Mouse (Mus musculus): ENCODE results near the gene Socs3.

Gene Socs3

DNA sequence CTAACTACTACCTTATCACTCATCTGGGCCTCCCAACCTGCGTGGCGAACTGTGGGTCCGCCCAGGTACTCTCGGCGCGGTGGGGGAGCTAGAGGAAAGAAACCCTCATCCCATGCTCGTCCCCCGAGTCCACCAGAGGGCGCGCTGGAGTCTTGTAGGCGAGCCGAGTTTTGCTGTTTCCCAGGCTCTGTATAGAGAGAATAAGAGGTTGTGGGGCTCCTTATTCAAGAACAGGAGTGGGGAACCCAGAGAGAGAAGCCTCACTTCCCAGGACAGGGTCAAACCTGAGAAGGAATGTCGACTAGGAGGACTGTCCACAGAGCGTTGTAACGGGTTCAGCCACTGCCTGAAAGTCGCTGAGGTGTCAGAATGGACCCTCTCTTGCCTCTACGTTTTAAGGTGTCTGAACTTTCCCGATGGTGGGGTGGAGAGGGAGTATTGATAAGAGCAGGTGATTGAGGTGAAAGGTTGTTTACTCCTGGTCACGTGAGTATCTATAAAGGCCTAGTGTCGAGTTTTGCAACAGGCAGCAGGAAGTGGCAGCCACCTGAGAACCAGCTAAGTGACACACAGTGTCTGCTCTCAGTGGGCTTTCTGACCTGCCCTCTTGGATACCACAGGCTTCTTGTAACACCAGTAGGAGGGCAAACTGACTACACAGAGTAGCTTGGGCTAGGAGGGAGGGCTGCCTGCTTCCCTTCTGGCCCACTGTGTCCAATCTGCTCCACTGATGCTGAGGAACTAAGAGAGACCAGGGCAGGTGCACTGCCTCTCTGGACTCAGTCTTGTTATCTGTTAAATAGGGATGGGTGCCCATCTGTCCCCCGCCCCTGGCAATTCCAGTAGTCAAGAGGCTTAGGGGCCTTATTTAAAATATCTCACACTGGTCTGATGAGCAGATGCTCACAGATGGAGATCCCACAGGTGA is at the start of gene Socs3:
TSS of gene Socs3 (minus strand) at position 103 of the 928 bp plus-strand sequence.
- DNase-seq: peak; percentile 96

DNA sequence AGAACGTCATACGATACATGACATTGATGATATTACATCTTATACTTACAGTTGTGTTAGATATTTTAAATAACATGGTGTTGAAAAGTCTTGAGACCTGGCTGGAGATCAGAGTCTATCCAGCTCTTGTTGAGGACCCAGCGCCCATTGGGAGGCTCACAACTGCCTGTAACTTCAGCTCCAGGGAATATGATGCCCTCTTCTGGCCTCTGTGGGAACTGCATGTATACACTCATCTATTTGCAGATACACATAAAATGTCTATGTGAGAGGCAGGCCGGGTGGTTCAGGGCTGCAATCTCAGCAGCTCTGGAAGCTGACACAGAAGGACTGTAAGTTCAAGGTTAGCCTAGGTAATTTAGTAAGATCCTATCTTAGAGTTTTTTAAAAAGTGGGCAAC is 48.5 kb upstream of the Socs3 start:
- DNase-seq: no peak

DNA sequence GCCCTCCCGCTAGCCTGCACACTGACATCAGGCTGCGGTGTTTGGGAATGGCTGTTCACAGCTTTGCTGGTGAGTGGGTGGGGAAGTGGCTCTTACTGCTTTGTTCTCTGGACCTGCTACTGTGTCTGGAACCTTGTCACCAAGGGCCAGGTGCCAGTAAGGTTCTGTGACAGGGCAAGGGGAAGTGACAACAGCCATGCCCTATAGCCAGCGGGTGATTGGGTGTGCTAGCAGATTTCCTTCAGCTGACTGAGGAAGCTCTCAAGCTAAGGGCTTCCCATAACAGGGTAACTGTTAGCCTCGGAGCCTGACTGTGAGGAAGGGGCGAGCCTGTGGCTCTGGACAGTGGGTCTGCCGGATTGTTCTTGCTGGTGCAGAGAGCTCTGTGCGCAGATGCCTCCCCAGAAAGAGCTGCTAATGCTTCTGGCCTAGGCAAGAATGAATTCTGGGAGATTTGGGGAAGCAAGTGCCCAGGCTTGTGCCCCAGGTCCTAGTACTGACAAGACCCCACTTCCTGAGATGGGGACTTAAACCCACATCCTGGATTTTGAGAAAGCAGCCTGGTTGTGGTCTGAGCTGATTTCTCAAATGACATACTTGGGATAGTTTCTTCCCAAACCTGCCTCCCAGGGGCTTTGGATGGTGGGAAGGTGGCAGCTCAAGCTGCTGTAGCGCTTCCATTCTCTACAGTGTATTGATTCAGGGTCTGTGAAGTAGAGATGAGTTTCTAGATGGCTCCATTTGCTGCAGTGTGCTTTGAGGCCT is 45.7 kb upstream of the Socs3 start:
- no peak for DNase-seq

DNA sequence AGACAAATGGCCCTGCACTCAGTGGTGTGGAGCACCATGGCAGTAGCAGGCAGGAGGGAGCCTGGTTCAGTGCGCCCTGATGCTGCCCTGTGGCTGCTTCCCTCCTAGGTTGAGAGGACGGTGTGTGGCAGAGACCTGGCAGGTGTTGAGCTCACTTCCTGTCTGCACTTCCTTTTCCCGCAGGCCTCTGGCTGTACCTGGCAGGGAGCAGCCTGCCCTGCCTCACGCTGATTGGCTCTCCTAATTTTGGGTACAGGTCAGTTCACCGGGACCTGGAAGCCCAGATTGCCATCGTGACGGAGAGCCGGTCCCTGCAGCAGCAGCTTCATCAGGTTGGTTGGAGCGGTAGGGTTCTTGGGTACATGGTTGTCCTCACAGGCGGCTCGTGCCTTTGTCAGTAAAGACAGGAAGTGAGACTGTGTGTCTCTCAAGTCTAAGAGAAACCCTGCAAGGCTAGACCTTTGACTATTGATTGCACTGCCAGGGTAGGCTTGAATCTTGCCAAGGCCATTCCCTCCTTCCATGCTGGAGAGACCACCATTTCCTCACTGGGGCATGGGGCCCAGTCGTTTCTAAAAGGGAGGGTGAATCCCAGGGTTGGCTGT is 44.6 kb upstream of the Socs3 start:
- no peak for DNase-seq

DNA sequence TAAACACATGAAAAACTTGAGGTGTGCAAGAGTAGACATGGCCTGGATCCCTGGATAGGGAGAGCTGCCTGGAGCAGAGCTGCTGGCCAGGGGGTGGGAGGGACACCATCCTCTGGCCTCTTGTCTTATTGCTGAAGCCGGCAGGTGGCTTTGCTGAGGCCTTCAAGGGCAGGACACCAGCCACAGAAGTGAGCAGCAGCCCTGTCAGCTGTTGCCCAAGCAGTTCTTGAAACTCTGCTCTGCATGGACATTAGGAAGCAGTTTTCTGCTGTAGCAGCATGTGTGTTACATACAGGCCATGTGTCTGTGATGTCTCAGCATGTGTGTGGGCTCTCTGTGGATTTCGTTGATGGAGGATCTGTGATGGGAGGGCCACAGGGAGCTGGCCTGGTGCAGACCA is 43.5 kb upstream of the Socs3 start:
- no peak for DNase-seq

DNA sequence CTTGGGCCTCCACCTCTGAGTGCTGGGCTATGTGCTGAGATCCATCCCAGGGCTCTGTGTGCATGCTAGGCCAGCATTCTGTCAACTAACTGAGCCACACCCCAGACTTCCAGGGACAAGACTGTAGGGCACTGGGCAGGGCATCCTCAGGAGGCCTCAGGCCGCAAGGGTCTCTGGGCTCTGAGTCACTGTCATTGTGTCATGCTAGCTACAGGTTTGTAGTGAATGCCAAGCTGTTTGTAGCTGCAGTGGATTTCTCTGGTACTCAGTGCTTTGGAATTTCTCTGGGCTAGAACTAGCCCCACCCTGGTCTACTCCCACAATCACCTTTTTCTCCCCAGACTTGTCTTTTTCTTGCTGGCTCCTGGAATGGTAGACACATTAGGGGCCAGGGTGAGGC is 42.7 kb upstream of the Socs3 start:
- DNase-seq: no peak

DNA sequence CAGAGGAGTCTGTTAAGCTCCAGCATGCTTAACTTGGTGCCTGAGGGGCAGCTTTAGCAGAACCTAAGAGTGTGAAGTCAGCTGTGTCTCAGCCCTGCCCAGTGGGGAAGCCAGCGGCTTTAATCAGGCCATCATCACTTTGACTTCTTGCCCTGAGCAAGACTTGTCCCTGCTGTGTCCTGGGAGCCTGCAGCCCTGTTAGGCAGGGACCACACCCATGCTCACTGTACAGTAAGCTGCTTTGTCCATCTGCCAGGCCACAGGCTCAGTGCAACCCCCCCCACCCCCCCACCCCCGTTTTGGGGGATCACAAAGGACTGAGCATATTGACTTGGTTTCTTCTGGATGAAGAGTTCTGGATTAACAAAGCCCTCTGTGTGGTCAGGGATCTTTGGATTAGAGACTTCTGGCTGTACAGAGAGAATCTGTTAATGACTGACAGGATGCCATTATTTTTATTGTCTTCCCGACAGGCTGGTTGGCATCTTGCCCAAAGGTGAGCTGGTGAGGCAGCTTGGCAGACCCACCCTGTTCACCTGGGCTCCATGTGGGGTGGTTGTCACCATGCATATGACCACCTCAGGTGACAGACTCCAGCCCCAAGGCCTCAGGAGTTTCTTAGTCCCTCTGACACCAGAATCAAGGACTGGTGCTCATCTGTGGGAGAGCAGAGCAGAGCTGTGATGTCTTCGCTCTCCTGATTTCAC is 40.2 kb upstream of the Socs3 start:
- no peak for DNase-seq

DNA sequence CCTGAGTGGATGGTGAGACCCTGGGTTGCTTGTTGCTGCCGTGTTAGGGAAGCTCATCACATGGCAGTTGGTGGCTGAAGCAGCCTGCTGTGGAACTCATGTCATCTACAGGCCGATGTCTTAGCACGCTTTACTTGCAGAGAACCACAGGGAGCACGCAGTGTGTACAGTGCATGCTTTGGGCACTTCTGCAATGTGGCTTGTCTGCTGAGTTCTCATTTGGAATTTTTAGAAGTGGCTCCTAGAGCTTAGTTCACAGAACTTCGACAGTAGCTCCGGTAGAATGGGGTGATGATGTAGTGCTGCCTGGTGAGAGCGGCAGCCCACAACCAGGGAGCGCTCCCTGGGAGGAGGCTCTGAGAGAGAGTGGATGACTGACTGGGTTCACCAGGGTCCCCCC is 39.0 kb upstream of the Socs3 start:
- no peak for DNase-seq

DNA sequence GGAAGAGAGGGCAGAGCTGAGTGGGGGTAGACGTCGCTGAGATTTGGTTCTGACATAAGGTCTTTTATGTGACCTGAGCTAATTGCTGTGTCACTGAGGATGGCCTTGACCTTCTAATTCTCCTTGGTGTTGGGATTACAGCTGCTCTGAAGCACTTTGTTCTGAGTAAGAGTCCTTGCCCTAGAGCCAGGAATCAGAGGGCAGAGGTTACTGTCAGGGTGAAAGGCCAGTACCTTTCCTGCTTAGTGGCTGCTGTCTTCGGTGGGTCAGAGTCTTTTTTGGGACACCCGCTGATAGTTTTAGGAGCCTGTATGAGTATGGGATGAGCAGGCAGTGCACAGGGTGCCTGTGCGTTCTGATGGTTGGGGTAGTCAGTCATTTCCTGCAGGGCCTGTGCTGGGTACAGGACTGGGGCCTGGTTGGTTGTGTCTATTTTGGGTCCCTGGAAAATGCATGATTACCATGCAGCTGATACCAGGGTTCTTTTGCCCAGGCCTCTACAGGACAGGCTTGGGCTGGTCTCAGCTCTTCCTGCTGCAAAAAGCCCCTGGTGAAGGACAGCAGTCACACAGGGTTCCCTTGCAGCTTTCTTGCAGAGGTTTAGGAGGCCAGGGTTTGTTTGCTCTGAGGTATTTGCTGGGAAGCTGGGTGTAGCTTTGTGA is 38.4 kb upstream of the Socs3 start:
- no peak for DNase-seq

DNA sequence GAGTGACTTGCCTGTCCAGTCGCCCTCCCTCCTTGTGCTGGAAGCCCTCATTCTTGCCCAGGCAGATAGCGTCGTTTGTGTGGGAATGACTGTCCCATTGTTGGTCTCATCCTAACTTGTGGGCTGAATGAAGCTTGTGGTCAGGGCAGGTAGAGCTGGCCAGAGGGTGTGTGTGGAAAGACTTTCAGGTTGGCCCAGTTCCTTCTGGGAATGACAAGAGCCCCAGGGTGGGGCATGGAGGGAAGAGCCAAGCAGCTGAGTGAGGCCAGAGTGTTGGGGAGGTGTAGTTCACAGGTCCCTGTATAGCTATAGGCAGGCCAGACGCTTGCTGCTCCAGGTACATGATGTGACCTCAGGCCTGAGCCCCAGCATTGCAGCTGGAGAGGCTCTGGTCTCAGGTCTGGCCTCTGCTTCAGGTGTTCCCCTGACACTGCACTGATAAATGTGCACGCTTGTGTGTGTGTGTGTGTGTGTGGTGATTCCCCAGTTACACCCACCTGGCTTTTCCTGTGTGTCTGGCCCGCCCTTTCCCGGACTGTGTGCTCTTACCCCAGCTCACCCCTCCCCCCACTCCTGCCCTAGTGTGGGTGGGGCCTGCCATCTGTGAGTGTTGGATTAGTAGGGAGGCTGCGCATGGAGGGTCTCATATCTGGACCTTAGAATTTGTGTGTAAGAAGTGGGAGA is 37.8 kb upstream of the Socs3 start:
- no peak for DNase-seq

DNA sequence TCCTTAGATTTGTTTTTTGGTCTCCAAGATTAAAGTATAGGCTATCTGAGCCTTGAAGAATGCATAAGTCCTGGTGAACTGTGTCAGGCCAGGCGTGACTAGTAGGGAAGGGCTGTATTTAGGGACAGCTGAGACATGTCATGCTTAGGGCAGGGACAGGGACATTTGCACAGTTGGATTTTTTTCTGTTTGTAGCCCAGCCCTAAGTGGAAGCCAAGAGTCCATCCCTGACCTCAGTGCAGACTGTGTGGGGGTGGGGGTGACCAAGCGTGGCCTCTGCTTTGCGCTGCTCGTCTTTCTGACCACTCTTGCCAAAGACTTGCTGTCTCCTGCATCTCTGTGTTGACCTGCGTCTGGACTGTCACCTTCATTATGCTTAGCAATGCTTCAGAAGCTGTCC is 34.4 kb upstream of the Socs3 start:
- DNase-seq: no peak

DNA sequence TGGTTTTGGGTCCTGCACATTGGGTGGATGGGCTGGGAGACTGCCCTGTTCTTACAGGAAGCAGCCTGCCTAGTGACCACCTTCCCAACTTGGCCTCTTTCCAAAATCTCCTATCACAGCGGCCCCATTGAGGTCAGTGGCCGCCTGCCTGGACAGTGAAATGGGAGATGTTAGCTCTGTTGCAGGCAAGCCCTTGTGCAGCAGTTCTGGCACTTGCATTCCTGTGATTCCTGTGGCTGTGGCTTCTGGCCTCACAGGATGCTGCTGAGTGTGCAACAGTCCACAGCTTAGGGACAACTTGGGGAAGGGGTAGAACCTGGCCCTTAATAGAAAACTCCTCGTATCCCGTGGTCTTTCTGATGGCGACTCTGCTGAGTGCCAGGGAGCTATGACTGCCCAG is 33.9 kb upstream of the Socs3 start:
- no peak for DNase-seq

DNA sequence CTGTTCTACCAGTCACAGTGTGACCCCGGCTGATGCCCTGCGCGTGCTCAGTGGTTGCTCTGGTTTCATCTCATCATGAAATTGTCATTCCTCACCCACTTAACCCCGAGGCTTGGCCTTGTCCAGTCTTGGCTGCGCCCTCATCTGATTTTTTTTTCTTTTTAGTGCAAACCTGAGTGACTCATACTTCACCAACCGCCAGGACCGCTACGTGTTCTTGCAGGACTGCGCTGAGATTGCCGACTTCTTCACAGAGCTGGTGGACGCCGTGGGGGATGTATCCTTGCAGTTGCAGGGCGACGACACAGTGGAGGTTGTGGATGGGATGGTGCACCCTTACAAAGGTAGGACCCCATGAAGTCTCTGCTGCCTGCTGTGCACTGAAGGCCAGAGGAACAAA is 33.3 kb upstream of the Socs3 start:
- no peak for DNase-seq

DNA sequence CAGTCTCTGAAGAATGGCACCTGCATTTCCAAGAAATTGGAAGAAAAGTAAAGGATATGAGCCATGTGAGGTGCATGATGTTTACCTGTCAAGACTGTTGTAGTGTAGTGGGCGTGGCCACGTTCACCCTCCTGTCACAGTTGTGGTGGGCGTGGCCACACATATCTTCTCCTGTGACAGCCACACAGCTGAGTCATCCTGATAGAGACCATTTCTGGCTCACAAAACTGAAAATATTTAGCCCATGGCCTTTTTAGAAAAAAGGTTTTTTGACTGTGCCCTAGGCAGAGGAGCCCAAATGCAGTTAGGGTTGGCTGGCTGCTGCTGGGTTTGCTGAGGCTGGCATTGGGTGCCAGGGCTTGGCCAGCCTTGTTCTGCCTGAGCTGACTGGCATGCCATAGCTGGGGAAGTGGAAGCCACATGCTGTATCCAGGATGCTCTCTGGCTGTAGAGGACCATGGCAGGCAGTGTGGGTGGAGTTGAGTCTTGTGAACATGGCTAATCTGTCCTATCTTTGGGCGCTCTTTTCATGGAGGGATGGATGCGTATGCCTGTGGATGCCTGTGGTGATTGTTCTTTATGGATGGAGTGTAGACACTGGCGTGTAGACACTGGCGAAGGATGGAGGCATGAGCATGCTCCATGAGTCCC is 30.8 kb upstream of the Socs3 start:
- no peak for DNase-seq

DNA sequence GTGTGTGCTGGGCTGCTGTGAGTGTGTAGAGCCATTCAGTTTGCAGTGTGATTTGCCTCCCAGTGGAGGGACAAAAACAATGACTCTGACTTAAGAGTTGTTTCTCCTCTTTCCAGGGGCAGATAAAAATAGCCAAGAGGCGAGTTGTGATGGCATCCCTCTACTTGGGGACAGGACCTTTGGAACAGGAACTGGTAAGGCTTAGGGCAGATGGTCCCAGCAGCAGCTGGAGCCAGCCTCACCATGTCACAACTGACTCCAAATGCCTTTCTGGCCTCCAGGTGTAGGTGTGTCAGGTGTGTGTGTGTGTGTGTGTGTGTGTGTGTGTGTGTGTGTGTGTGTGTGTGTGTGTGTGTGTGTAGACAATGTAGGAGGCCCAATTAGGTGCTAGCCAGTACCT is 30.2 kb upstream of the Socs3 start:
- no peak for DNase-seq

DNA sequence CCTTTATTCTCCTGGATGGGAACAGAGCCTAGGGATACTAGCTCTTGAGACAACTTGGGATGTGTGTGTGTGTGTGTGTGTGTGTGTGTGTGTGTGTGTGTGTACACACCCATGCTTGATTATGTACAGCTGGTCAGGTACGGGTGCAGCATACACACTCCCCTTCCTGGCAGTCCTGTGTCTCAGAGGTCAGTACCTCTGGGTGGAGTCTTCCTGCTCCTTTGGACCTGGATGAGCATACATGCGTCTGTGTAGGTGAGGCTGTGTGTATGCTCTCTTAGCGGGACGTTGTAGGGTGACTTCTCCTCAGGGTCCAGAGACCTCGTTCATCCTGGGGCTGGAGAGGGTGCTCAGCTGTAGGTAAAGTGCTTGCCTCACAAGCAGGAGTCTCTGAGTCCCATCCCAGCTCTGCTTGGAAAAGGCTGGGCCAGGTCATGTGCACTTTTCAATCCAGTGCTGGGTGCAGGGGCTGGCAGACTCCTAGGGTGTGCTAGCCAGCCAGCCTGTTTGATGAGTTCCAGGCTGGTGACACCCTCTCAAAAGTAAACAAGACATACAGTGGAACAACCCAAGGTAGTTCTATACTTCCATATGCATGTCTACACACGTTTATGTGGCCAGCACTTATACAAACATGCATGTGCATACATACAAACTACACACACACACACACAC is 29.6 kb upstream of the Socs3 start:
- no peak for DNase-seq

DNA sequence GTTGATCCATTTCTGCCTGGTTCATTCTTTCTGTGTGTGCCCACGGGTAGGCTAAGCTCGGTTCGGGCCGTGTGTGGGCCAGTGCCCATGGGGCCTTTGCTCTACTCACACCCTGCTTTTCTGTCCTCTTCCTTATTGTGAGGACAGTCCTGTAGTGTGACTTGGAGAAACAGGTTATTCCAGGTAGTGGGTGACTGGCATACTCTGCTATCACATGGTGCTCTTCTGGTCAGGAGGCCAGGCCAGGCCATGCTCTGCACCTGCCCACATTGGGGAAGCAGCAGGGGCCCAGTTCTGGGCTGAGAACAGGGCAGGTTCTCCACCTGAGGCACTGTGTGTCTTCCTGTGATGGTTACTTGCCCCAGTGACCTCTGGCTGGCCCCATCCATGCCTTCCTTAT is 28.5 kb upstream of the Socs3 start:
- no peak for DNase-seq

DNA sequence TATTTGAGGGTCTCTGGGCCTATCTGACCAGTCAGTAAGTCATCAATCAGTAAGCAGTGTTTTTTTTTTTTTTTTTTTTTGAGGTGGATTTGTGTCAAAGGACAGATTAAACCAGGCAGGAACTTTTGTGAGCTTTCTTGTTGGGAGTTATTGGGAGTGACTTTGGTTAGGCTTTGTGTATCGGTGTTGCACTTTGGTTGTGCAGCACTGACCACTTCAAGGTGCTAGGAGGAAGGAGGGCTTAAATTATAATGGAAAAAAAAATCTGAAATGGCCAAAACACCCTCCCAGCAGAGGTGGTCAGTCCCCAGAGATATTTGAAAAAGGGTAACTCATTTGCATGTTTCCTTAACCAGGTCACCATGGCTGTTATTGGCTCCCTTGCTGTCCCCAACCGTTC is 27.2 kb upstream of the Socs3 start:
- DNase-seq: no peak

DNA sequence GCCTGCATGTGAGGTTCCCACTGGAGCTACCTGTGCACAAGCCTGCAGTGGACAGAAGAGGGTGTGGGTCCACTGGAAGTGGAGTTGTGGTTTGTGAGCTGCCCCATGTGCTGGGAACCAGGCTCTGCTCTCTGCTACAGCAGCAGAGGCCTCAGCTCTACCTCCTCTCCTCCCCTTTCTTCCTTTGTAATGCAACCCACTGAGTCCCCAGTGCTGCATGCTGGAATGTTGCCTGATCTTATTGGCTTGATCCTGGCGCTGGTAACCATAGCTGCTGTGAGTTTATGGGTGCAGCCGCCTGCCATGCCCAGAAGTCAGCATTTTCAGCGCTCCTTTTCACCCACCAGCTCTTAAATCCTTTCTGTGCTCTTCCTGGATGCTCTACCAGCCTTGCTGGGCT is 26.2 kb upstream of the Socs3 start:
- no peak for DNase-seq

DNA sequence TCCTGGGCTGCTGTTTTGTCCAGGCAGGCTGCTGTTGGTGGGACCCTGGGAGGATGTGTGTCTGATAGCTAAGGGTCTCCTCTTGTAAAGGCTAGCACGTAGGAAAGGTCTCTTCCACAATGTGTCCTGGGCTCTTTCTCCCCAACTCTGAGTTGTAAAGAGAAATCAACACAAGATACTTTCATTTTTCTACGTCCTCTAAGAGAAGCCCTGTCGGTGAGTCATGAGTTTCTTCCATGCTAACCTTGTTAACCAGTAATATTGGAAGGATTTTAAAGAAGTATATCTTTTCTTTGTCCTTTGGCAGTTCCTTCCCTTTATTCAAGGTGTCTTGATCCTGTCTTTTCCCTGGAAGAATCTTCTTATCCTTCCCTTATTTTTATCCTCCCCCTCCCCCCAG is 25.8 kb upstream of the Socs3 start:
- no peak for DNase-seq

DNA sequence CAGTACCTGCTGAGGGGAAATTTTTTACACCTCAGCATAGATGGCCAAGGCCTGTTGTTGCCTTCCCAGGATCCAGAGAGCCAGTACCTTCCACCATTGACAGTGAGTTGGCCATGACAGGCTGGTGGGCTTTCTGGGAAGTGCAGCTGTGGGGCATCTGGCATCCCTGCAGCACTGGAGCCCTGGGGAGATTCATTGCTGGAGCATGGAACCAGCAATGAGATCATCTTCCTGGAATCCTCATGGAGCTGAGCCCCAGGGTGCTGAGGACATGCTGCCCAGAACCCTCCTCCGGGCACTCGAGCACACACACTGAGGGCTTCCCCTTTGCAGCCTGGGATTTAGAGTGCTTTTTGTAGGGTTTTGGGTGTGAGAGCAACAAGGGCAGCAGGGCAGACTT is 25.4 kb upstream of the Socs3 start:
- DNase-seq: no peak
